Mouse (Mus musculus) midbrain, embryonic 12.5 days (tissue): ENCODE data around the gene Cep295nl. TPM values are rescaled to one million over a fixed set of nuclear protein-coding genes. Genes with fewer than 3 reads are reported as not detected.
"Not testable (repeated sequence)": the region's sequence is repeated elsewhere in the genome, so short reads cannot be mapped to it uniquely, and the experiment has no call there.

Source experiments
- ATAC-seq: fragments of 200-750 bp; cut with Nextera tagmentation; 2 replicates; pipeline ENCODE4 v1.8.0; 2017; ENCODE audit warnings: low read depth, moderate TSS enrichment, moderate library complexity; ENCODE audit not compliant: low FRiP score
- H3K27ac ChIP-seq: fragments of 300-500 bp; sonication (generic); replicated peaks from 2 replicates; pipeline ENCODE4 v1.5.1; 2016; ENCODE audit warnings: mild to moderate bottlenecking
- H3K27me3 ChIP-seq: fragments of 300-500 bp; sonication (generic); 2 replicates; pipeline ENCODE4 v1.6.1; 2016; ENCODE audit warnings: mild to moderate bottlenecking
- H3K36me3 ChIP-seq: fragments of 300-500 bp; sonication (generic); 2 replicates; pipeline ENCODE4 v1.6.1; 2016
- H3K4me1 ChIP-seq: fragments of 300-500 bp; sonication (generic); 2 replicates; pipeline ENCODE4 v1.6.1; 2016
- H3K4me2 ChIP-seq: fragments of 300-500 bp; sonication (generic); replicated peaks from 2 replicates; pipeline ENCODE4 v1.6.1; 2016; ENCODE audit warnings: mild to moderate bottlenecking, moderate library complexity
- H3K4me3 ChIP-seq: fragments of 300-500 bp; sonication (generic); 2 replicates; pipeline ENCODE4 v1.5.1; 2016; ENCODE audit warnings: mild to moderate bottlenecking
- H3K9ac ChIP-seq: fragments of 300-500 bp; sonication (generic); replicated peaks from 2 replicates; pipeline ENCODE4 v1.6.1; 2016; ENCODE audit warnings: mild to moderate bottlenecking, moderate library complexity
- H3K9me3 ChIP-seq: fragments of 300-500 bp; sonication (generic); 2 replicates; pipeline ENCODE4 v1.6.1; 2016; ENCODE audit warnings: mild to moderate bottlenecking
- WGBS: fragments of 180-500 bp; shearing (Covaris S2); methylation state at CpG from one replicate; pipeline ENCODE4 v1.1.7; 2016; 5-methylcytosine and 5-hydroxymethylcytosine counted together
- polyA plus RNA-seq: library from polyadenylated mRNA; unstranded; fragments of >200 nt; fragmentation: Nextera tagmentation; extraction: Ambion mirVana; gene quantifications from 2 replicates; pipeline ENCODE4 v1.2.1, GENCODE M21; 2016

Gene Cep295nl
- polyA plus RNA-seq, 1 experiment from 2014 or later: 0.40 TPM

DNA sequence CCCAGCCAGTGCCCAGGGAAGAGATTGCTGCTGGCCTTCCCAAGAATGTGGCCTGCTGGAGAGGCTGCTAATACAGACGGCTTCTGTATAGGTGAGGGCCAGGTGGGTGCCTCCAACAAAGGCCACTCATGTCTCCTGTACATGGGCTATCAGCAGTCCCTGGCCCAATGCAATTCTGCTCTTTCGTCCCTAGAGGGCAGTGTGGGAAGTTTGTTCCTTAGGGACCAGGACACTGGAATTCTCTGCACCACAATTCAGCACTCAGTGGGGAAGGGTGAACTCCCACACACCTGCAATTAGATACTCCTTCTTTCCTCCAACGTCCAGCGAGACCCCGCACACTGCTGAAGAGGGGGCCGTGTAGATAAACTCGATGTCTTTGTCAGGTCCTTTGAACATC lies 25.2 kb downstream of the Cep295nl start:
- H3K27me3 ChIP-seq: no peaks in the 10 kb centered on the region
- H3K9me3 ChIP-seq: no peaks in the 10 kb centered on the region
- no peak overlapping the region for H3K9ac ChIP-seq
- H3K4me2 ChIP-seq: no peak overlapping the region
- no peak overlapping the region for H3K27ac ChIP-seq
- no peak for ATAC-seq
- H3K36me3 ChIP-seq: peaks cover 38% of the 10 kb centered on the region; the same call in 1 of the 2 replicates
- H3K4me3 ChIP-seq: no peak overlapping the region
- 27% methylated on average over 7 of the region's 7 CpGs for WGBS
- peaks cover 4% of the 10 kb centered on the region for H3K4me1 ChIP-seq

GRCm38 (mm10) chr11:118316231-118316806 lies 26.0 kb downstream of the Cep295nl start:
- no peak for ATAC-seq
- H3K9ac ChIP-seq: no peak overlapping the region
- H3K27me3 ChIP-seq: no peaks in the 10 kb centered on the region
- no peaks in the 10 kb centered on the region for H3K4me1 ChIP-seq
- H3K4me3 ChIP-seq: no peak overlapping the region
- no peaks in the 10 kb centered on the region for H3K9me3 ChIP-seq
- 91% methylated on average over 8 of the region's 8 CpGs for WGBS
- H3K27ac ChIP-seq: no peak overlapping the region
- H3K4me2 ChIP-seq: no peak overlapping the region
- H3K36me3 ChIP-seq: peaks cover 38% of the 10 kb centered on the region; the same call in 1 of the 2 replicates

DNA sequence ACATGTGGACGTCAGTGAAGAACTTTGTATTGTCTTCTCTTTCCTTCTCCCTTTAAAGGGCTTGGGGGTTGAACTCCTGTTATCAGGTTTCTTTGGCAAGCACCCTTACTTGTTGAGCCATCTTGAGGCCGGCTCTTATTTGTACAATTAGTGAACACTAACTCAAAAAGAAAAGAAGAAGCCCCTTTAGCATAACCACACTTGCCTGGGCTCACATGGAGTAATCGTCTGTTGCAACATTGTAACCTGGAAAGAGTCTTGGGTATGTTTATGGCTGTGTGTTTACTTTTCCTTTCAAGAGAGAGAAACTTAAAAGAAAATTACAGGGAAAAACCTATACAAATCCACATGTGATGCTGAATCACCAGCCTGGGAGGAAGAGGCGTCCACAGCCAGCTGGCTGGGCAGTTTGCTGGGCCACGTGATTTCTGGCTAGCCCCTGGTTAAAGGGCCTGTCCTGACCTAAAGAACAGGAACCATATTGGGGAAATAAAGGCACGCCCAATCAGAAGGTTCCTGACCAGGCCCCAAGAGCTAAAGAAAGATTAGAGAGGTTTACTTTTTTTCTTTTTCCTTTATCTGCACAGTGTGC lies 30.1 kb downstream of the Cep295nl start:
- H3K9ac ChIP-seq: no peak overlapping the region
- no peak overlapping the region for H3K27ac ChIP-seq
- peaks cover 5% of the 10 kb centered on the region; the same call in 1 of the 2 replicates for H3K9me3 ChIP-seq
- no peak overlapping the region for H3K4me2 ChIP-seq
- H3K36me3 ChIP-seq: peaks cover 46% of the 10 kb centered on the region
- no peaks in the 10 kb centered on the region for H3K27me3 ChIP-seq
- 85% methylated on average over 6 of the region's 6 CpGs for WGBS
- H3K4me1 ChIP-seq: no peaks in the 10 kb centered on the region
- ATAC-seq: no peak
- H3K4me3 ChIP-seq: no peak overlapping the region

DNA sequence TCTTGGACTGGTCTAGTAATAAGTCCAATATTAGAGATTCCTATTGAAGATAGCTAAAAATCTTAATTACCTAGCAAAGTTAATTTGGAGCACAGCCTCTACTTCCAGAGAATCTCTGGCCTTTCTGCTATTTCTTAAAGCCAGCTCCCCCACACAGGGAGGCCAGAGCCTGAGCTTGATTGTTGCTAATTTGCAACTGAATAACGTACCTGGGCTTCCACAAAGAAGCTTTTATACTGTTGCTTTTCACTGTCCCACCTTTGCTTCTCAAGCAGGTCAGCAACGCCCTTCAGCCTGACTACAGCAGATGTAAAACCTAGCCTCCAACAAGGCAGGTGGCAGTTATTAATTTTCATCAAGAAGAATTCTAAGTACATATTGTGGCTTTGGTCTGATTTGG lies 34.3 kb downstream of the Cep295nl start:
- H3K9me3 ChIP-seq, ATAC-seq, H3K4me3 ChIP-seq, H3K4me1 ChIP-seq, H3K9ac ChIP-seq, H3K4me2 ChIP-seq, H3K27me3 ChIP-seq, H3K27ac ChIP-seq: not testable (repeated sequence)
- peaks cover 40% of the 10 kb centered on the region for H3K36me3 ChIP-seq
- 94% methylated on average over 2 of the region's 2 CpGs for WGBS

DNA sequence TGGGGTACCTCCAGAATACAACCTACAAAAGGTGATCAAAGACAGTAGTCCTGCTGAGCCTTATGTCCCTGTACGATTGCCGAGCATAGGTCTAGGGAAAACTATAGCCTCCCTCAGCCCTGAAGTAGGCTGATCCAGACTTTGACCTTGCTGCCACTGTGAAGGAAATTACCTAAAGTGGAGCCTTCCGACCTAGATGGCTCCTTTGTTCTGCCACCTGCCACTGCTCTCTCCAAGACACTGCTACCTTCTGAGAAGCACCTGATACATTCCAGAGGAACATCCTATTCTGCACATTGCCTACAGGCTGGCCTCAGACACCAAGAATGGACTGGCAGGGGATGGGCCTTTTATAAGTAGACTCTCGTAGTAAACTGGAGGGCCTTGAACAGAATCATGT lies 38.3 kb downstream of the Cep295nl start:
- not testable (repeated sequence) for ATAC-seq, H3K27ac ChIP-seq, H3K9ac ChIP-seq, H3K4me3 ChIP-seq, H3K4me1 ChIP-seq, H3K27me3 ChIP-seq, H3K4me2 ChIP-seq, H3K9me3 ChIP-seq
- H3K36me3 ChIP-seq: peaks cover 25% of the 10 kb centered on the region
- 93% methylated on average over 4 of the region's 4 CpGs for WGBS

DNA sequence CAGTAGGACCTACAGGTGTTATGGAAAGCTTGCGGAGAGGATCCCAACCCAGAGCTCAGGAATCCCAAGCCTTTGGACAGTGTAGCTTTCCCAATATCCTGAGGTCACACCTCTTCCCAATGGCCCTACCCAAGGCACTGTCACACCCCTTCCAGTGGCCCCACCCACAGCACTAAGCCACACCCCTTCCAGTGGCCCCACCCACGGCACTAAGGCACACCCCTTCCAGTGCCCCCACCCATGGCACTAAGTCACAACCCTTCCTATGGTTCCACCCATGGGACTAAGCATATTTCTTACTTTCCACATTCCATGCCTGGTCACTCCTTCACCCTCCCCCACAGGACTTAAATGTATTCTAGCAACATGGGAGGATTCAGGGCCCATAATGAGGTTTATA lies 43.5 kb downstream of the Cep295nl start:
- no peaks in the 10 kb centered on the region for H3K27me3 ChIP-seq
- H3K36me3 ChIP-seq: peaks cover 13% of the 10 kb centered on the region; the same call in 1 of the 2 replicates
- H3K9me3 ChIP-seq: no peaks in the 10 kb centered on the region
- H3K27ac ChIP-seq: no peak overlapping the region
- WGBS: 91% methylated on average over 2 of the region's 2 CpGs
- no peak overlapping the region for H3K4me2 ChIP-seq
- H3K4me1 ChIP-seq: no peaks in the 10 kb centered on the region
- no peak overlapping the region for H3K9ac ChIP-seq
- no peak overlapping the region for H3K4me3 ChIP-seq
- ATAC-seq: no peak

- Histone ChIP-seq H3K4me1 (peaks cover under 1% of the 10 kb centered on the region; the same call in 1 of the 2 replicates), H3K4me3 (no peak overlapping the region), H3K9ac (no peak overlapping the region), H3K9me3 (no peaks in the 10 kb centered on the region), H3K4me2 (no peak overlapping the region), H3K27me3 (no peaks in the 10 kb centered on the region), H3K27ac (no peak overlapping the region), H3K36me3 (peaks cover 6% of the 10 kb centered on the region; the same call in 1 of the 2 replicates)
- no peak for ATAC-seq
- 84% methylated on average over 3 of the region's 3 CpGs for WGBS
Observed at GRCm38 (mm10) chr11:118297967-118298366, 44.3 kb downstream of the Cep295nl start.

DNA sequence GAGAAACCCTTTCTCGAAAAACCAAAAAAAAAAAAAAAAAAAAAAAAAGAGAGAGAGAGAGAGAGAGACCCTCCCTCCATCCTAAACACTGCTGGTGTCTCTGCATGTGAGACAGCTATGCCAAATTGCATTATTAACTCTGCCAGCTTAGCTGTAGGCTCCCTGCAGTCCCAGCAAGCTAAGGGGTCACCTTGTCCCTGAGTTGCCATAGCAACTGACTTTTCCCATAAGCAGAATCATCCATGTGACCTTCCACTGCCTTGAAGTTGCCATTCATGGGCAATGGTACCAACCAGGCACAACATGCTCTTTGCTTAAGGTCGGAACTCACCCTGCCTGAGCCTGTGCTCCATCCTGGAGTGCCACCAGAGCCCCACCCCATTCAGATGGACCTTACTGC lies 47.3 kb downstream of the Cep295nl start:
- WGBS: 68% methylated on average over 2 of the region's 2 CpGs

GRCm38 (mm10) chr11:118292671-118293070 lies 49.6 kb downstream of the Cep295nl start:
- H3K27ac ChIP-seq: 0 out of 2 replicates have a peak overlapping the region, but pooled peaks have one; percentile 25

More for the DNA sequence above, 47.3 kb downstream of the Cep295nl start:
- Histone ChIP-seq H3K36me3 (no peaks in the 10 kb centered on the region), H3K4me3 (no peak overlapping the region), H3K27me3 (no peaks in the 10 kb centered on the region), H3K27ac (no peak overlapping the region), H3K4me2 (no peak overlapping the region), H3K4me1 (peaks cover 11% of the 10 kb centered on the region; the same call in 1 of the 2 replicates), H3K9ac (no peak overlapping the region), H3K9me3 (no peaks in the 10 kb centered on the region)
- no peak for ATAC-seq

DNA sequence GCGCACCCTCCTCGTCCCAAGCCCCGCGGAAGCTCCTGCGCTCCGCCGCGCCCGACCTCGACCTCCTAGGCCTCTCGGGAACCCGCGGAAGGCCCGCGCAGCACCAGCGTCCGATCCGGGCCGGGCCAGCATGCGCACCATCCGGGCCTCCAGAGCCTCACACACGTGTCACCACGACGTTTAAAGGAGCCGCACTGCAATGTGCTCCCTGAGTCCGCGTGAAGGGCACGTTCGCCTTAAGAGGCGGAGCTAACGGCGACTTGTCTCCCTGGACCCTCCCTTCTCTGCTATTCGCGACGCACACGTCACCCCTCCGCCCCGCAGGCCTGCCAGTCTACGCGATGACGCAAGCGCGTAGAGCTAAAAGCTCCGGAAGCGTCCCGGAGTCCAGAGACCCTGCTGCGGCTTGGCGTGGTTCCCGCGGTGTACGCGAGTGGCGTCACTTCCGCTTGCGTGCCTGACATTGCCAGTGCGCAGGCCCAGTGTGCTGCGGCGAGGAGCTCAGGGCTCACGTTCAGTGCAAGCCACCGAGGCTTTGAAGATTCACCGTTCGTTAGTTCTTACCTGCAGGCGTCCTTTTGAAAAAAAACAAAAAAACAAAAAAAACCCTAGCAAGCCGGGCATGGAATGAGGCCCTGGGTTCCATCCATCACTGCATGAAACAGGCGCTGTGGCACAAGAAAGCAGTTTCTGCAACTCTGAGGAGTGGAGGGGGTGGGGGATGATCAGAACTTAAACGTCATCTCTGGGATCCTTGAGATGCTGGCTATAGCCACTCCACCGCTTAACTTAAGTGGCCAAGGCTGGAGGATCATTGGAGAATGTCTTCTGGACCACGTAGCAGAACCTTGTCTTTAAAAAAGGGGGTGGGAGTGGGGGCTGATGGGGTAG lies 52.1 kb downstream of the Cep295nl start, which contains the start of gene Usp36:
TSS of gene Usp36 (minus strand) at position 246 of the 891 bp plus-strand sequence.
- Histone ChIP-seq H3K27me3 (no peaks in the 10 kb centered on the region), H3K4me3 (peak within 1 kb of the TSS; percentile 71), H3K4me2 (peak within 1 kb of the TSS; percentile 92), H3K36me3 (peaks cover 12% of the 10 kb centered on the region), H3K9me3 (no peaks in the 10 kb centered on the region), H3K4me1 (peaks cover 26% of the 10 kb centered on the region), H3K9ac (peak within 1 kb of the TSS; percentile 78), H3K27ac (peak within 1 kb of the TSS; percentile 77)
- ATAC-seq: peak; percentile 98
- 1% methylated on average over 68 of the region's 68 CpGs for WGBS

More at GRCm38 (mm10) chr11:118292671-118293070, 49.6 kb downstream of the Cep295nl start:
- H3K27me3 ChIP-seq: no peaks in the 10 kb centered on the region
- no peaks in the 10 kb centered on the region for H3K36me3 ChIP-seq
- peaks cover 26% of the 10 kb centered on the region for H3K4me1 ChIP-seq
- ATAC-seq: no peak
- no peaks in the 10 kb centered on the region for H3K9me3 ChIP-seq
- no peak overlapping the region for H3K9ac ChIP-seq
- H3K4me3 ChIP-seq: no peak overlapping the region
- 60% methylated on average over 6 of the region's 6 CpGs for WGBS
- no peak overlapping the region for H3K4me2 ChIP-seq

GRCm38 (mm10) chr11:118289562-118289961 lies 52.7 kb downstream of the Cep295nl start:
- under 1% methylated on average over 22 of the region's 22 CpGs for WGBS
- H3K27me3 ChIP-seq: no peaks in the 10 kb centered on the region
- peaks cover 26% of the 10 kb centered on the region for H3K4me1 ChIP-seq
- H3K4me2 ChIP-seq: peak overlapping the region; percentile 92
- peak overlapping the region; percentile 78 for H3K9ac ChIP-seq
- H3K36me3 ChIP-seq: peaks cover 19% of the 10 kb centered on the region
- peak overlapping the region; percentile 71 for H3K4me3 ChIP-seq
- H3K27ac ChIP-seq: peak overlapping the region; percentile 62
- ATAC-seq: no peak; the same call in 1 of the 2 replicates
- no peaks in the 10 kb centered on the region for H3K9me3 ChIP-seq
